Mouse (Mus musculus): Measurements from ENCODE around the gene Crip2.

Gene Crip2

DNA sequence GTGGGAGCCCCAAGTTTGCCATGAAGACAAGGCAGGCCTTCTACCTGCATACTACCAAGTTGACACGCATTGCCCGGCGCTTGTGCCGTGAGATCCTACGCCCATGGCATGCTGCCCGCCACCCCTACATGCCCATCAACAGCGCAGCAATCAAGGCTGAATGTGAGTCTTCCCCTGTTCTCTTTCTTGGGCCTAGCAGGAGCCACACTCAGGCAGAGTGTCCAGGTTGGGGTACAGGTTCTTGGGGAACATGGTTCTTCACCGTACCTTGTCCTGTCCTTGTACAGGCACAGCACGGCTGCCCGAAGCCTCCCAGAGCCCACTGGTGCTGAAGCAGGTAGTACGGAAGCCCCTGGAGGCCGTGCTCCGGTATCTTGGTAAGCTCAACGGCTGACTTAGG lies 8.4 kb upstream of the Crip2 start:
- no peak for DNase-seq (ENCODE audit: low spot score)

GRCm38 (mm10) chr12:113132567-113132966 lies 7.5 kb upstream of the Crip2 start:
- DNase-seq (ENCODE audit: low spot score): peak; percentile 90

- no peak for DNase-seq (ENCODE audit: low spot score)
Observed at GRCm38 (mm10) chr12:113133260-113133659, 6.8 kb upstream of the Crip2 start.

GRCm38 (mm10) chr12:113133861-113134403 lies 6.1 kb upstream of the Crip2 start:
- no peak for DNase-seq (ENCODE audit: low spot score)

DNA sequence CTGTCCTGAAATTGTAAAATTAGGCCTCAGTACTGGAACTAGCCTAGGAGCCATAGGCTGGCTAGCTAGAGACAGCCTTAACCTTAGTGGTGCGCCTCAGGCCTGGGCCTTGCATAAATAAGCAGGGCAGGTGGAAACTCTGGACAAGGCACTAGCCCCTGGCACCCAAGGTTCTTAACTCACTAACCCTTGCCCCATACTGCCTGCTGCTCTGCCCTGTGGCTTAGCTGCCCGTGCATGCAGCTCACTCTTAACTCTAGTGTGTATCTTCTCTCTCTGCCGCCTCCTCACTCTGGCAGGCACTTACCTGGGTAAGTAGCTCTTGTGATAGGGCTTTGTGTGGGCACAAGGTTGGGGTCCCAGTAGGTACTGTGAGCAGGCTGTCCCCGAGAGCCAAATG lies 5.5 kb upstream of the Crip2 start:
- DNase-seq (ENCODE audit: low spot score): no peak

DNA sequence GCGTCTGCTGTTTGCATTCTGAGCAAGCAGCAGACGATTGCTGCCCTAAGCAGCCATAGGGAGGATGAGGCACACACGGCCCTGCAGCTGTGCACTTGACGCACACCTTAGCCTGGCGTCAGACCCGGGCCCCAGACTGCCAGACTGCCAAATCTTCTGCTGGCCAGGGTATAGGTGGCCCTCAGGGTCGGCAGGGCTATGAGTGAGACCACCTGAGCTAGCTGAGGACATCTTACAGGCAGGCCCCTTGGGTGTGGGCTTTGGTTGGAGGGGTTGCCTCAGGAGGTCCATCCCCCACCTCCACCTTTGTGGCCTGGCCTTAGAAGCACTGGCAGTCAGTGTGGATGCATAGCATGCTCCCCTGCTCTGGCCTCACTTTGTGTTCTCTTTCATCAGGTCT lies 4.6 kb upstream of the Crip2 start:
- no peak for DNase-seq (ENCODE audit: low spot score)

DNA sequence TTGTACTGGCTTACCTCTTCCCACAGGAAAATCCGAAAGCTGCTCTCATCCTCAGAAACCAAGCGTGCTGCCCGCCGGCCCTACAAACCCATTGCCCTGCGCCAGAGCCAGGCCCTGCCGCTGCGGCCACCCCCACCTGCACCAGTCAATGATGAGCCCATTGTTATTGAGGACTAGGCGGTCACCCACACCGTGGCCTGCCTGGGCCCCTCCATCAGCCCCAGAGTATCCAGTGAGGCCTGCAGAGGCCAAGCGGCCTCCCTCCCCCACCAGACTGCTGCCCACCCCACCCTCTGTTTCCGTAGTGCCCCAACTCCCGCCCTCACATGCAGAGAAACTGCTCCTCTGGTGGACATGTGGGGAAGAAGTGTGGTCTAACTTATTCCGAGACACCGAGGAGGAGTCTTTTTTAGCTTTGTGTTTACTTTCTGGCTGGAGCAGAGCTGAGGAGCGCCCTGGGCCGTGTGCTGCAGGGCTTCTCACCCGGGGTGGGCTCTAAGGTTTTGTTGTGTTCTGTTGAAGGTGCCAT lies 3.5 kb upstream of the Crip2 start:
- no peak for DNase-seq (ENCODE audit: low spot score)

- no peak for DNase-seq (ENCODE audit: low spot score)
Observed at GRCm38 (mm10) chr12:113137260-113138213, 2.5 kb upstream of the Crip2 start.

DNA sequence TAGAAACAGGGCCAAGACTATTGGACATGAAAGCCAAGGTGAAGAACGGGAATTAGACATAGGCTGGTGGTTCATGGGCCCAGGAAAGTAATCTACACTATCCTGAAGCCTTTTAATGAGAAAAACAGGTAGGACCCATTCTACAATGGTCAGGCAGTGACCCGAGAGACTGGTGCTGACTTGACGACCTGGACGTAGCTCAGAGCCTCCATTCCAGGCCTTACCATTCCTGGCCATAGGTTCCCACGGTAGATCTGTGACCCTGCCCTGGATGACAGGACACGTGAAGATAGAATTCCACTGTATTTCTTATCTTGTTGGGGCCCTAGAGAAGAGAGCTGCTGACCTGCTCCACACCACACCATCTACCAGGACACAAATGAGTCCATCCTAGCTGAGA lies 1.7 kb upstream of the Crip2 start:
- DNase-seq (ENCODE audit: low spot score): no peak

DNA sequence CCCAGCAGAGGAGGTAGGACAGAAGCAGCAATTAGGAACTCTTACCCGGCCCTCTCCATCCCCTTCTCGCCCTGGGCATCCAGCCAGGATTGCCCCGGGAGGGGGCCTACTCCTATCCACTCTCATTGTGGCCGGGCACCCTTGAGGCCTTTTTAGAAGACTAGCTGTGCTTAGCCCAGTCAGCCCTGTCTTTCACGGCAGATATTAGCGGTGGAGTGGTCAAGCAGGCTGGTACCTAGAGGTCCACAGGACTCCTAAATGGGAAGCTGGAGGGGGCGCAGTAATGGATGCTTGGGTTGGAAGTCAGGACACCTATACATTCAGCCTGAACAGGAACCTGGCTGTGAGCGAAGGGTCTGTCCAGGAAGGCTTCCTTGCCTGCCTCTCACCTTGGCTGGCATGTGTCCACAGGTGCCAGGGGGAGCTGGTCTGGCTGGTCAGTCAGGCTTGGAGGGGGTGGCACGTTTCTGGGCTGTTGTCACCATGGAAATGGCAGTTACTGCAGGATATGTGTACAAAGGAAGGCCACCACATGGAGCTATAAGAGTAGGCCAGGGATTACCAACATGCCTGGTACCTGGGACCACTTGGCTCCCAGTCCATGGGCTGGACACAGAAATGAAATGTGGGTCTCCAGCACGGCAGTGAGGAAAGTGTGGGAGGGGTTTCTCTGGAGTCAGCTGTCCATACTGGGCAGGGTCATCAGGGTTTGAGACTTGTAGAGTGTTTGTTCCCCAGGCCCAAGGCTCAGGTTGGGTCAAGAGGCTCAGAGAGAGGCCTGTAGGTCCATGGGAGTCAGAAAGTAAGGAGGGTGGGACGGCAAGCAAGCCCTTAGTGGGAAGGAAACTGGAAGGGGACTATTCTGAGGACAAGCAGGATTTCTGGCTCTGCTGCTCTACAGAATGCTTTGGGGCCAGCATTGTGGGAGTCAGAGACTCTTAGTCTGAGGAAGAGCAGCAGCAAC lies 853 bp upstream of the Crip2 start:
- DNase-seq (ENCODE audit: low spot score): no peak

- no peak for DNase-seq (ENCODE audit: low spot score)
Observed at GRCm38 (mm10) chr12:113140616-113141411, 778 bp downstream of the Crip2 start.

DNA sequence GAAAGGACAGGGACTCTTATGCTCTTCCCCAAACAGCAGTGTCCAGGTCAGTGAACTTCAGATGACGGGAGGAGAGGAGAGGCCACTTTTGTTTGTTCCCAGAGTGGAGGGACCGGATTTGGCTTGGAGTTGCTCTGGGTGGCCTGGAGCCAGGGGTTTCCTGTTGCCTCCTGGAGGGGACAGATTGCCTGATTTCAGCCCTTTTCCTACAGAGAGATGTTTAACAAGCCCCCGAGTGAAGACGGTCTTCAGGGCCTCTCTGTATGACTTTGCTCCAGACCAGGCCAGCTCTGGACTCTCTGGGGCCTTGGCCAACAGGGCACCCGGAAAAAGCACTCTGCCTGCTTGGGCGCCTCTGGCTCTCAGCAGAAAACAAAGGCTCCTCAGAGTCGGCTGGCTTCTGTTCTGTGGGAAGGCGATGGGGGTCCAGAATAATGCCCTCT lies 1.5 kb downstream of the Crip2 start:
- DNase-seq (ENCODE audit: low spot score): peak; percentile 57

DNA sequence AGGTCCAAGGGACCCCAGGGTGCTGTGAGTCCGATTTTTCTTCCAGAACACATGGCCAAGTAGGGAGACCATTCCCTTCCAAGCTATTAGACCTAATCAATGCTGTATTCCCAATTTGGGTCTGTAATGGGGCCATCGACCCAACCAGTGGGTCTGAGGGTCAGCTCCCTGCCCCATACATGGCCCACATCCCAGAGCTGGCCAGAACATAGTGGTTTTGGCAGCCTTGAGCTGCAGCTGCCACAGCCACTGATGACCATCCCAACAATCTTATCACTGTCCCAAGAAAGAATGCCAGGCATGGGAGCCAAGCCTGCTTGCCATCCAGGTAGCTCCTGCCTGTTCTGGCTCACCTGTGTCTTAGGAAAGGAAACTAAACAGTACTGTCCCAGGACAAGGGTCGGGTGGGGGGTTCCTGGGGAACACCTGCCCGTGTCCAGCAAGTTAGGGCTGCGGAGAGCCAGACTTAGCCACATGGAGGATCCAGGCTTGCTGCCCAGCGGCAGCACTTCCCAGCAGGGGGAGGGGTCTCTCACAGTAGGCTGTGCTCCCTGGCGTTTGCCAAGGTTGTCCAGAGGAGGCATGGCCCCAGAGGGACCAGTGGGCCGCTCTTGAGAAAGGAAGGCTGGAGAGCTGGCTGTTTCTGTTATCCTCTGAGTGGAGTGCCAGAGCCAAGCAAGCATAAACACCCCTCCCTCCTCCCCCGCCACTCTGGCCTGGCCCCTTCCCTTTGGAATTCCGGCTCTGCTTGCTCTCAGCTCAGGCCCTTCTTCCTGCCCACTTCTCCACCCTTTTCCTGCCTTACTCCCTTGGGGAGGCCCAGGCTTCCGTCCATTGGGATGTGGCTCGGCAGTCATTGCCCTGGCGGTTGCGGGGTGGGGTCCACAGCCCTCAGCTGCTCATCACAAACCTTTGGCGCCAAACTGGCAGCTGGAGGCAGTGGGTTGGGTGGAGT lies 2.3 kb downstream of the Crip2 start:
- DNase-seq (ENCODE audit: low spot score): peak; percentile 96

GRCm38 (mm10) chr12:113143164-113143563 lies 3.1 kb downstream of the Crip2 start:
- no peak for DNase-seq (ENCODE audit: low spot score)

- DNase-seq (ENCODE audit: low spot score): peak; percentile 66
Observed at GRCm38 (mm10) chr12:113144001-113144756, 4.1 kb downstream of the Crip2 start.

- no peak for DNase-seq (ENCODE audit: low spot score)
Observed at GRCm38 (mm10) chr12:113144886-113145285, 4.8 kb downstream of the Crip2 start.

DNA sequence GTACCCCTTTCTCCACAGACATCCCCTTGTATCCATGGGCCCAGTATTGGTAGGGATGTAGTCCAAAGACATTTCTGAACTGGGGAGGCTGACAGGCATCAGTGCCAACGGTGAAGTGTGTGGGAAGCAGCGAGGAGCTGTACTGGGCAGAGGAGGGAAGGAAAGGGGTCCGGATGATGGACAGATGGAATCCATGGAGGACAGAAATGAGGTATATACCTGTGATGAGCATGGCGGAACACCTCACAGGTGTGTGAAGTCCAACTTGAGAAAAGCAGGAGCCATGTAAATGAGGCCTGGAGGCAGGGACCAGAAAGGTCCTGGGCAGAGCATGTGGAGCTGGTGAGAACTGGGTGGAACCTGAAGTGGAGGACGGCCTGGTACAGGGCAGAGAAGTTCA lies 5.6 kb downstream of the Crip2 start:
- no peak for DNase-seq (ENCODE audit: low spot score)

DNA sequence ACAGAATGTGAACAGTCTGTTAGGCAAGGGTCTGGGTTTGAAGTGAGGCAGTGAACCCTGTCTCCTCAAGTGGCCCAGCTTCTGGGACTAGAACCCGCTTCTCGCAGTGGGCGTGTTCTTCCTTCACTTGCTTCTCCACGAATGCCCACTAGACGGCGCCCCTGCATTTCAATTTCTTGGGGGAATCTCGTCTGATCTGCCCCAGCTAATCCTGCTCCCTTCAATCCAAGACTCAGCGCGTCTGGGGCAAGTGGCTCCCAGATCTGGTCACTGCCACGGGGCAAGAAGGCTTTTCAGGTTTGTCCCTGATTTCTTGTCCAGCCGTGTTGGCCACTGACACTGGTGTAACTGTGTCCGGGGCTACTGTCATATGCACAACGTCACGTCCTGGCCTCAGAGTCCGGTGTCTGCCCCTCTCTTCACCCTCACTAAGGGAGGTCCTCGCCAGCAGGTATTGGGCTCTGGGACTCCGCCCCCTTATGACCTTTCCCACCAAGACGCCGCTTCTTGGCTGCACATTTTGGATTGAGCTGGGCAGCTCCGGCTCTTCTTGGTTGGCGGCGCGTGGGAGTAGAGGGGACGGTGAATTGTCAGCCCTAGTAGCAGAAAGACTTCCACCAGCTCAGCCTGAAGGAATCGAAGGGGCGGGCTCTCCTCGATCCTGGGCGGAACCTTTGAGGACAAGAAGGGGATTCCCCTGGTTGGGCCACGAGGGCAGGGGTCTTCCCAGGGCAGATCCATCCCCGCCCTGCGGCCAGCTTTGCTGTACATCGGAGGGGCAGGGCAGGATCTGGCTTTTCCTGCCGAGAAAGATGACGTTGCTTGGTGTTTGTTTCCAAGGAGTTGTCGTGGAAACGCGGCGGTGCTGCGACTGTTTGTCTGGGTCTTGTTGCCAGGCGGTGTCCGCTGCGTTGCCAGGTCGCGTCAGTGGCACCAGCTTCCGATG lies 6.3 kb downstream of the Crip2 start, which contains the start of gene Crip1:
TSS of gene Crip1 (plus strand) at position 205 of the 946 bp plus-strand sequence.
- no peak for DNase-seq (ENCODE audit: low spot score)
